Mouse (Mus musculus) cerebellum, adult 2 months (tissue): ENCODE measurements around the gene Pcnx3. TPM values are rescaled to one million over a fixed set of nuclear protein-coding genes. Genes with fewer than 3 reads are reported as not detected.

Experiments used
- DNase-seq, 2 experiments: peaks; one replicate each; pipeline ENCODE4 v3.0.0; 2021
- H3K27ac ChIP-seq: fragments of 200-500 bp; 2 replicates; pipeline ENCODE4 v1.5.1; 2012; ENCODE audit warnings: low read length, control low read depth, inconsistent platforms; ENCODE audit not compliant: insufficient read depth
- H3K27me3 ChIP-seq: fragments of 200-500 bp; 2 replicates; pipeline ENCODE4 v1.6.1; 2012; ENCODE audit warnings: inconsistent platforms, mild to moderate bottlenecking, low read length, moderate library complexity; ENCODE audit not compliant: control insufficient read depth, insufficient read depth
- H3K4me1 ChIP-seq: fragments of 200-500 bp; 2 replicates; pipeline ENCODE4 v1.6.1; 2011; ENCODE audit warnings: low read length; ENCODE audit not compliant: control insufficient read depth, insufficient read depth
- H3K4me3 ChIP-seq: fragments of 200-500 bp; replicated peaks from 2 replicates; pipeline ENCODE3; 2011; ENCODE audit warnings: mild to moderate bottlenecking, low read depth, low read length, control low read depth; ENCODE audit not compliant: insufficient read depth
- CTCF ChIP-seq: fragments of 200-500 bp; IDR thresholded peaks from 2 replicates; pipeline ENCODE4 v1.5.1; 2011; ENCODE audit warnings: low read depth, mild to moderate bottlenecking, control low read depth, low read length, moderate library complexity, borderline replicate concordance; ENCODE audit not compliant: insufficient read depth
- POLR2A ChIP-seq: fragments of 200-500 bp; IDR thresholded peaks from 2 replicates; pipeline ENCODE4 v1.6.1; 2011; ENCODE audit warnings: low read length, control low read depth, borderline replicate concordance; ENCODE audit not compliant: insufficient read depth
- WGBS: fragments of 180-500 bp; shearing (Covaris S2); methylation state at CpG from one replicate; pipeline ENCODE4 v1.1.7; 2018; 5-methylcytosine and 5-hydroxymethylcytosine counted together
- polyA plus RNA-seq: library from polyadenylated mRNA; depleted of rRNA; stranded (reverse); fragments of >200 nt; gene quantifications from 2 replicates; pipeline ENCODE4 v1.2.3, GENCODE M21; 2012

Pcnx3 gene
- polyA plus RNA-seq, 1 experiment, result 65.1 TPM

- H3K4me3 ChIP-seq, result peak overlapping the region; percentile 81
- no peaks in the 10 kb centered on the region for H3K27me3 ChIP-seq
- DNase-seq, result peak; percentile 79 to 89
- H3K4me1 ChIP-seq, result peaks cover 13% of the 10 kb centered on the region; the same call in 1 of the 2 replicates
- TF ChIP-seq CTCF, result peak; percentile 98
- no peak for TF ChIP-seq POLR2A
- no peak overlapping the region for H3K27ac ChIP-seq
- WGBS, result under 1% methylated on average over 14 of the region's 14 CpGs
These were observed 39.0 kb upstream of the Pcnx3 start for GRCm38 (mm10) chr19:5727701-5728100.

DNA sequence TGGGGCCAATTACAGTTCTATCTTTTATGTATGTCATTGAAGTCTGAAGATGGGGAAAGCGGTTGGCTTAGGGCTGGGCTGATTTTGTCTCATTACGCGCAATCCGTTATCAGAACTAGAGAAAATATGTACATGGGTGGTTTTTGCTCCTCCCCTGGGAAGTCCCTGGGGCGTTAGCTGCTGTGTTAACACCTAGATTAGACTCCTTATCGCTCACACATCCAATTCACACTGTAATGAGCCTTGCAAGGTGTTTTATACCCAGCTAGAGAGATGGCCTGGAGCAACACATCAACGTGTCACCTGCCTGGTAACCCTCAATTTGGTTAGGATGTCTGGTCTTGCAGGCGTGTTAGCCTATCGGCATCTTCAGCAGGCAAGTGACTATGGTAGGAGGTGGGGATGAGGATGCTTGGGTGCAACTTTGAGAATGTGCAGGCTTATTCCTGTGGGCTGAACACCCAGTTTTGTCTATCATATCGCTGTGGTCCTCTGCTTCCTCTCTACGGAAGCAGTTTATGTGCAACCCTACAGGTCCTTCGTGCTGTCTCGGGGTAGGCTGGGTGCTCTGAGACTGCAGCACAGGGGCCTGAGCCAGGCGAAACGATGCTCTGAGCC, 38.4 kb upstream of the Pcnx3 start:
- H3K4me1 ChIP-seq, result peaks cover 13% of the 10 kb centered on the region; the same call in 1 of the 2 replicates
- H3K4me3 ChIP-seq, result peak overlapping the region; percentile 17
- H3K27me3 ChIP-seq, result no peaks in the 10 kb centered on the region
- no peak overlapping the region for H3K27ac ChIP-seq
- 66% methylated on average over 15 of the region's 15 CpGs for WGBS
- TF ChIP-seq CTCF (no peak), POLR2A (no peak)
- no peak for DNase-seq

DNA sequence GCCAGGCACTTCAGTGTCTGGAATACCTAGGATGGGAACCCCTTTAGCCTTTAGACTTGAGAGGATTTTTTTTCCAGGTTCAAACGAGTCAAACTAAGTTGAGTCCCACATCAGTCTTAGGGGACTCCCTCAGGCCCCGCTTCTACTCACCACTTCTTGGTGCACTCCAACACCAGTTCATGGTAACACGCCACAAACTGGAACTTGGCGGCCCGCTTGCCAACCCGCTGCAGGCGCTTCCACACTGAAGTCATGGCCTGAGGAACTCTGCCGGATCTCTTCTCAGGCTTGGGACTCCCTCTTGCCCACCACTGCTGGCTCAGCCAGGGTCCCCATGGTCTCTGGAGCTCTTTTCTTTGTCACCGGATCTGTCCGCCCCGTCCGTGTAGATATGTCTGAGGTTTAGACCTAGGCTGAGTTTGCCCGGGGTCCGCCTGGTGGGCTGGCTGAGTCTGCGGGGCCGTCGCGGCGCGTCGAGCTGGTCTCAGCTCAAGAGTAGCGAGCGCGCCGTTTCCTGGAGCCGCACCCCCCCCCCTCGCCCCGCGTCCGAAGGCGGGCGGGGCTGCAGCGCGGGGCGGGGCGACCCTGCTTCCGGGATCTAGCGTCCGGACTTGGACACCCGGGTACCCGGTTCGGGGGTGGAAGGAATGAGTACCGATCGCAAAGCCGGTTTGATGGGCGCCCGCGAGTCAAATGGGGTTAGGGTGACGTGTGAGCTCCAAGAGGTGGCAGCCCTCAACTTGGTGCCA, 37.2 kb upstream of the Pcnx3 start, which contains the start of gene Ehbp1l1:
Gene Ehbp1l1 (minus strand): TSS at position 551 of the 749 bp plus-strand sequence.
- H3K4me3 ChIP-seq, result peak within 1 kb of the TSS; percentile 5
- no peaks in the 10 kb centered on the region for H3K27me3 ChIP-seq
- DNase-seq, result no peak
- TF ChIP-seq POLR2A (no peak), CTCF (no peak)
- H3K4me1 ChIP-seq, result peaks cover 13% of the 10 kb centered on the region; the same call in 1 of the 2 replicates
- no peak within 1 kb of the TSS for H3K27ac ChIP-seq
- WGBS, result 16% methylated on average over 49 of the region's 49 CpGs

DNA sequence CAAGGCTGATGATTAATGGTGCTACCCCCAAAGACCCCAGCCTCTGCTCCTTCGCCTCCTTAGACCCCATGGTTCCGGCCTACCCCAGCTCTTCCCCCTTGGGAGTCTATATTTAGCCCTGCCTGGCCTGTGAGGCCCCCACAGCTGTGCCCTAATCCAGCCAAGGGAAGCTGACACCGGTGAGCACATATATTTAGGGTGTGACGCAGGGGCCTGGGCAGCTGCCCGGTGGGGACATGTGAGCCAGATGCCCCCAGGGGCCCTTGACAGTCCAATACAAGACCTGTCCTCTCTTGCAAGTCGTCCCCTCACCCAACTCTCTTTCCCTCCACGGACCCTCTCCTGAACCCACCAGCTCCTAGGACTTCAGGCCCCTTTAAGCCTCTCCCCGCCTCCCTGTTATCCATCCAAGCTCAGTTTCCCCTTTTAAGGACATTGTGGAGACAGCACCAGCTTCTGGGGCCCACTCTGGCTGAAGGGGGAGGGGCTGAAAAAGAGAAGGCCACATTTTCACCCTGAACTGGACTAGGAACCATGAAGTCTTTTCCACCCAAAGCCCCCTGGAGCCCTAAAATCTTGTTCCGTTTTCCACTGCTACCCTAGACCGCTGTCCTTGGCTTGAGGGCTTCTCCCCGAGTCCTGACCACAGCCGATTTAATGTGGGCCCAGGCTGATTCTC, 36.5 kb upstream of the Pcnx3 start:
- Histone ChIP-seq H3K4me1 (peaks cover 8% of the 10 kb centered on the region; the same call in 1 of the 2 replicates), H3K27ac (no peak overlapping the region), H3K4me3 (no peak overlapping the region), H3K27me3 (no peaks in the 10 kb centered on the region)
- WGBS, result 61% methylated on average over 12 of the region's 12 CpGs
- DNase-seq, result no peak
- TF ChIP-seq POLR2A (no peak), CTCF (no peak)

GRCm38 (mm10) chr19:5724549-5724941, 35.8 kb upstream of the Pcnx3 start:
- WGBS, result 66% methylated on average over 7 of the region's 7 CpGs
- no peak for TF ChIP-seq POLR2A
- no peak for TF ChIP-seq CTCF

DNA sequence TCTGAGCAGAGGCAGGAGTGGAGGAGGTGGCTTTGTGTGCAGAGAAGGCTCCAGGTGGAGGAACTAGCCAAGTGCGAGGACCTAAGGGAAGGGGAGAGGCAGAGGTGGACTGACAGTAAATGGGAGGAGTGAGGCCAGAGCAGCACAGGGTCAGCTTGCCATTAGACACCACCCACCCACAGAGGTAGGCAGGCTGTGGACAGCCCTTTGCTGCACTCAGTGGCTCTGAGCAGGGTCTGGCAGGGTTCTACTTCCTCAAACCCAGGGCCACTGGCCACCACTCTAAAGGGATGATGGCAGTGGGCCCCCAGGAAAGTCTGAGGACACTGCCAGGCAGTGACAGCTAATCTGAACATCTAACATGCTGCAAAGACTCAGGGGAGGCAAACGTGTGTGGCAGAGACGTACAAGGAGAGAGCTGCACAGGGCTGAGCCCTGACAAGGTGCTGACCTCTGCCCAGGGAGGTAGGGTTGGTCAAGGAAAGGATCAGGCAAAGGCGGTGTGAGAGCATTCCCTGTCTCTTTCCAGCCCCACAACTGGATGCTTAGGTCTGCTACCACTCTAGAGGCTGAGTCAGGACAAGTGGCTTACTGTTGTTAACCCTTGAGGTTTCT, 35.3 kb upstream of the Pcnx3 start:
- H3K27me3 ChIP-seq, result no peaks in the 10 kb centered on the region
- no peak overlapping the region for H3K4me3 ChIP-seq
- H3K4me1 ChIP-seq, result peaks cover 8% of the 10 kb centered on the region; the same call in 1 of the 2 replicates
- WGBS, result 53% methylated on average over 4 of the region's 4 CpGs
- no peak overlapping the region for H3K27ac ChIP-seq
- no peak for TF ChIP-seq CTCF
- TF ChIP-seq POLR2A, result no peak
- no peak for DNase-seq

More at GRCm38 (mm10) chr19:5724549-5724941, 35.8 kb upstream of the Pcnx3 start:
- no peak for DNase-seq
- Histone ChIP-seq H3K27me3 (no peaks in the 10 kb centered on the region), H3K4me3 (no peak overlapping the region), H3K27ac (no peak overlapping the region), H3K4me1 (peaks cover 8% of the 10 kb centered on the region; the same call in 1 of the 2 replicates)

DNA sequence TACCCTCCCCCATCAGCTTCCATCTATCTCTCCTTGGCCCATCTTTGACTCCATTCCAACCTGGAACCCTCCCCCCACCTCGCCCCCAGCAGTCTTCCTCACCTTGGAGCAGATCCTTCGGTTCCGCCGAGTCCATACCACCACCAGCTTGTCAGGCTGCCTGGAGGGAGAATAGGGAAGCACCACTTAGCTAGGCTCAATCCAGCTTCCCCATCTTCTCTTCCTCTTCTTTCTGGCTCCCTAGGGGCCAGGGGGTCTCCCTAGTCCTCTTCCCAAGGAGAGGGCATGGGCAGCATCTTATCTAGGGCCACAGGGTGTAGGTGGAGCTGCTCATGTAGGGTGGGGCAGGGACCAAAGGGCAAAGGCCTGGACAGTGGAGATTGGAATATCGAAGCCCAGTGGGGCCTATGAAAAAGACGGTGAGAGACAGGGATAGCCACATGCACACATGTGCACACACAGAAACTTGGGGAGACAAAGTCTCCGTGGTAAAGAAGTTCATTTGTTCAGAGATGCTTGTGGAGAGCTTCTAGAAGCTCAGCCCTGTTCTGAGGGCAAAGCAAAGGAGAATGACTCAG, 34.2 kb upstream of the Pcnx3 start:
- Histone ChIP-seq H3K27me3 (no peaks in the 10 kb centered on the region), H3K4me3 (no peak overlapping the region), H3K4me1 (peaks cover 8% of the 10 kb centered on the region; the same call in 1 of the 2 replicates), H3K27ac (no peak overlapping the region)
- WGBS, result 90% methylated on average over 7 of the region's 7 CpGs
- no peak for TF ChIP-seq CTCF
- TF ChIP-seq POLR2A, result no peak
- no peak for DNase-seq
